Mouse (Mus musculus) 416B (cell line): ENCODE data around the gene Col17a1.
A peak's percentile ranks its signal among the peaks of the same experiment; 100 is the strongest.

Experiments used
- DNase-seq: peaks from one replicate; pipeline ENCODE4 v3.0.0; 2011; ENCODE audit warnings: low read depth

Col17a1 gene

DNA sequence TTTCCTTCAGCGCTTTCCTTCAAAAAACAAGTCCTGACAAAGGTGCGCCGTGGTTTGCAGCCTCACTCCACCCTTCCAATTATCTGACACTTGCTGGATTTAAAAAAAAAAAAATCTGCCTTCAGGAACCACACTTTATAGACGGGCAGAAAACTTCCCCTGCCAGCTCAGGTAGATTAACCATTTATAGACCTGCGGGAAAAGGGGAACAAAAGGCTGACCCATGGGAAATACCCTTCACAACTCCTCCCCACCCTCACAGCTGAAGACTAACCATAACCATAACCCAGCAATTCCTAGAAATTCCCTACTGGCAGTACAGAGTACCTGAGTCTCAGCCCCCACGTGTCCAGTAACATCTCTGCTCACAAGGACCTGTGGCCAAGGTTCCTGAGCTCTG lies at the start of gene Col17a1:
Col17a1 (minus strand) TSS at position 101 of the 400 bp plus-strand sequence.
- DNase-seq, result no peak

DNA sequence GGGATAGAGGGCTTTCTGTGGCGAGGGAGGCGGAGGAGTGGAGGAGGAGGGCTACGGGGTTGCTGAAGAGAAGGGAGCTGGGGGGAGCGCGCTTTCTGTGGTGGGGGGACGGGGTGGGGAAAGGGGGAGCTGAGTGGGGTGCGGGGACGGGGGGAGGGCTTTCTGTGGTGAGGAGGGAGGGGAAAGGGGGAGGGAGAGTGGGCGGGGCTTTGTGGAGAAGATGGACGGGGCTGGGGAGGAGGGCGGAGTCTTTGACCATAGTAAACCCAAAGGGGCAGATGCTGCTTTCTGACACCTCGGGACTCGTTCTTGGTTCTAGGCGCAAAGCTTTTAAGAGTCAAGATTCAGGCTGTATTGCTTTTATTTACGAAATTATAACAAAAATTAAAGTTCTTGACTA lies 40.0 kb upstream of the Col17a1 start:
- peak; percentile 84 for DNase-seq

DNA sequence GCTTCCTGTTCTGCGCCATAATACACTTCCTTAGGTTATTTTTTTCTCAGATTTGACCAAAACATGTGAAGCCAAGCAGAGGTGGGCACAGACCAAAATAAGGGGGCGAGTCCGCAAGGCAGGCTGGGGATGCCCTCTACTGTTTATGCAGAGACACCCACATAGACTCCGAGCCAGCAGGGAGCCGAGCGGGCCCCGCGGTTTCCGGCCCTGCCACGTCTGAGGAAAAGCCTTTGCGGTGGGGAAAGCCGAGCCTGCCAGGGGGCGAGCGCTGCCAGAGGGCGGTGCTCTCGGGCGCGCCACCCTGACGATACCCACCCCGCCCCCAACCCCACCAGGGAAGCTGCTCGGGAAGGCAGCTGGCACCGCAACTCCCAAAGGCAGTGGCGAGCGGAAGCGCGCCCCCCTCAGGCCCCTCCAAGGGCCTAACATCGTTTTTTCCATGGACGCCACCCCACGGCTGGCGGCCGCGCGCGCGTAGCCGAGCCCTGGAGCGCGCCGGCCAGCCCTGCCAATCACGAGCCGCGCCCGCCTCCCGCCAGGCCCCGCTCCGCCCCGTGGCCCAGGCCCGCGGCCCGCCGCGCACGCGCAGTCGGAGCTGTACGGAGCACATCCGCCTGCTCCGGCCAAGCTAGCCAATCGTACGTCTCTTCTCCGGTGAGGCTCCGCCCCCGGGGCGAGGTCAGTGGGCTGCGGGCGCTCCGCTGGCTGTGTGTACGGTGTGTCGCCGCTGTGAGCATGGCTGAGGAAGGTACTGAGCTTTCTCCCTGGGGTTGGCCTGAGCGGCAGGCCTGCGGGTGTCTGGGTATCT lies 39.4 kb upstream of the Col17a1 start, which contains the start of gene Sfr1:
Sfr1 (plus strand) TSS at position 612 of the 811 bp plus-strand sequence.
- peak; percentile 95 for DNase-seq

DNA sequence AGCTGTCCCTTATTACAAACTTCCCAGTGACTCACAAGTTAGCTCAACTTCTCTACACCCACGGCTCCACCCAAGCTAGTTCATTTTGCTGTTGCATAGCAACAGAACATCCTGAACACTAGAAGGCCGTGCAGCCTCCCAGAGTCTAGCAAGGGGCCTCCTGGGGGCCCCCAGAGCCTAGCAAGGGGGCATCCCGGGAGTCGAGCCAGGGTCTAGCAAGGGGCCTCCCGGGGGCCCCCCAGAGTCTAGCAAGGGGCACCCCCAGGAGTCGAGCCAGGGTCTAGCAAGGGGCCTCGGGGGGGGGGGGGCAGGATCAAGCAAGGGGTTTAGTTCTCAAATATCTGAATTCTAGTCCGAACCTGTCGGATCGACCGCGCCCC lies 38.8 kb upstream of the Col17a1 start:
- DNase-seq, result peak; percentile 92

DNA sequence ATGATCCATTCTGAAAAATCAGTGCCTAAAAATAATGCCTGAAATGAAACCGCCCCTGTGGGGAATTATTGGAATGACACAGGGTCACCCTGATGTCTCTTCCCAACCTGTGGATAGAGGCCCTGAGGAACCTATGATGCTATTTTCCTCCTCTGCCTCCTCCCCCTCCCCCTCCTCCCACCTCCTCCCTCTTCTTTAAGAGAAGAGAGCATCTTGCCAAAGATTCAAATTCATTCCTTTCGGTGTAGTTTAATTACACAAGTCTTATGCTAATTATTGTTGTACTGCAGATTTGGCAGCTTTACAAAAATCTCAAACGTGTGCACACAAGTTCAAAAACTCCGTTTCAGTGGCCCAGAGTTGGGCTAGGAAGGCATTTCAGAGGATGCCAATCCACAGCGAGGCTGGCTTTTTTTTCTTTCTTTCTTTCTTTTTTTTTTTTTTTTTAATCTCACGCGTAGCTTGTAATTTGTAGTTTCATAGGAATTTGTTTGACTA lies 33.8 kb upstream of the Col17a1 start:
- no peak for DNase-seq

DNA sequence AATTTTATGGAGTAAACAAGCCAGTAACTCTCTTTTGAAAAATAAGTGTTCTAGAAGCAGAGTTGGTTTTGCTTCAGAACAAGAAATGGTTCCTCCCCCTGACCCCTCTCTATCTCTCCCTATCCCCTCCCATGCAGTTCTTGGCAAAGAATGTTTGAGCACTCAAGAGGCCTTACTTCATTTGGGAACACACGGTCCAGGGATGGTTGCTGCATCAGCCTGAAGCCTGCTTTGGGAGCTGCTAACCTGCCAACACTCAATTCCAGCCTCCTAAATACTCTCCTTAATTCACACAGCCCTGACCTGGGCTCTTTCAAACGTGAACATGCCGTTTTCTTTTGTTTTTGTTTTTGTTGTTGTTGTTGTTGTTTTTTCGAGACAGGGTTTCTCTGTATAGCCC lies 33.0 kb upstream of the Col17a1 start:
- DNase-seq, result no peak

DNA sequence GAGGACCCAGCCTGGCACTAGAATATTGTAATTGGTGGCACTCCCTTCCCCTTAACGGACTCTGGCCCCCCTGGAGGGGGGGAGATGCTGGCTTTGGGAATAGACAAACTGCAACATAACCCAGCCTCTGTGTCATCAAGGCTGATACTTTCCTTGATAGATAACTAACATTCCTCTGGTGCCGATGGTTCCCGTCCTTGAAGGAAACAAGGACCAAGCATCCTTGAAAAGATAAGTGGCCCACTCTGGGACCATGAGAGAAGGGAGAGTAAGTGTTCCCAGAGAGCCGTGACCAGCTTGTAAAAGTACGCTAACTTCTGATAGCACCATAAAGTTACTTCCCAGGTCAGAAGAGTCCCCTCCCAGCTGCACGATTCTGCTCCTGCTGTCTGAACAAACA lies 30.6 kb upstream of the Col17a1 start:
- no peak for DNase-seq

DNA sequence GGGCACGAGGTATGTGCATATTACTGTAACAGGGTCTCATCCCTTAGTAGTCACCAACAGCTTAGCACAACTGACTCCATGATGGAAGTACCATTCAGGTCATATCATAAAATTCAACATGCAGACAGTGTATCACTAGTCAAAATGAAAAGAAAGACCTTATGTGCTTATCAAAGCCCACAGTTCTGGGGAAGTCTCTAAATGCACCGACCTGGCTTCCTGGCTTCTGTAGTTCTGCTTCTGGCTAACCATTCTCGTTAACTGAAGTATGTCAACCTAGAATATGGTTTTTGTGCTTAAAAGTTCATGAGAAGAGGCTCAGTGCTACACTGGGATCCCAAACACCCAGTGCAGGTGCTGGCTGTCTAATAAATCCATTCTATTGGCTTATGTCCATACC lies 27.3 kb upstream of the Col17a1 start:
- DNase-seq, result no peak

DNA sequence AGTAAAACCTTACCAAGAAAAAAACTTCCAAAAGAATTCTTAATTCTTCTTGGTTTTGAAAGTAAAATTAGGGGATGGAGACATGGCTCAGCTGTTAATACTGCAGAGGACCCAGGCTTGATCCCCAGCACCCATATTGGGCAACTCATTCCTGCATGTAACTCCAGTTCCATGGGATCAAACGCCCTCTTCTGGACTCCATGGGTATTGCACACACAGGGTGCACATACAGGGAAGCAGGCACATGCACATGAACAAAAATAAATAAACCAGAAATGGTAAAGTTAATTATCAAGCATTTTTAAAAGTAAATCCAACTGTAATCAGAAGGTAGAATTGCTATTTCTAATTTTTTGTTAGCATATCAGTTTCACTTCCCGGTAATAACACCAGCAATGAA lies 24.2 kb upstream of the Col17a1 start:
- no peak for DNase-seq

DNA sequence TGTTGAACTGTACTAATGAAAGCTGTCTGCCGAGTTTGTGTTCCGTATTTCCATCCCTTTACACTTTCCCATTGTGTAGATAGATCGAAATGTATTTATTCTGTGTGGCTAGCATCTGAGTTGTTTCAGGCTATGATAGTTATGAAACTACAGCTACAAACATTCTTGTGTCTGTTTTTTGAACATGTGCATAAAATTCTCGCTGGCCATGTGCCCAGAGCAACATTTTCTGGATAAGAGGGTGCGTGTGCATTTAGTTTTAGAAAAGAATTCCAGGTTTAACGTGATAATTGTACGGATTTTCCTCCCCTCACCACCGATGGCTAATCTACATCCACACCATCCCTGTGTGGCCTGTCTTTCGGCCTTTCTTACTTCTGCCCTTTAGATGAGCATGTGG lies 21.6 kb upstream of the Col17a1 start:
- no peak for DNase-seq

DNA sequence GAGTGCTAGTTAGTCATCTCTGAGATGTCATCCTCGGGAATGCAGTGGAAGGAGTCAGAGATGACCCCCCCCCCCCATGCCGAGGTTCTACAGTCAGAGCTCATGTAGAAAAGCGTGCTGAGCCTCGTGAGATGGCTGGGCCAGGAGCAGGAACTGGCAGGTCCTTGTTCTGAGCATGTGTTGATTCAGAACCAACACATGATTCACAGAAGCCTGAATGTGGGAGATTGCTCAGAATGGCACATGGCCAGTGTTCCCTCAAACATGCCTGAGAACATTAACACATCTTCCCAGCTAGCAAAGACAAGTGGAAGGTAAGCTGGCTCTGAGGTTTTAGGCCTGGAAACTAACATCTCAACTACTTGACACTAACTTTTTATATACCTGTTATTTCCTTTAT lies 18.5 kb upstream of the Col17a1 start:
- no peak for DNase-seq

DNA sequence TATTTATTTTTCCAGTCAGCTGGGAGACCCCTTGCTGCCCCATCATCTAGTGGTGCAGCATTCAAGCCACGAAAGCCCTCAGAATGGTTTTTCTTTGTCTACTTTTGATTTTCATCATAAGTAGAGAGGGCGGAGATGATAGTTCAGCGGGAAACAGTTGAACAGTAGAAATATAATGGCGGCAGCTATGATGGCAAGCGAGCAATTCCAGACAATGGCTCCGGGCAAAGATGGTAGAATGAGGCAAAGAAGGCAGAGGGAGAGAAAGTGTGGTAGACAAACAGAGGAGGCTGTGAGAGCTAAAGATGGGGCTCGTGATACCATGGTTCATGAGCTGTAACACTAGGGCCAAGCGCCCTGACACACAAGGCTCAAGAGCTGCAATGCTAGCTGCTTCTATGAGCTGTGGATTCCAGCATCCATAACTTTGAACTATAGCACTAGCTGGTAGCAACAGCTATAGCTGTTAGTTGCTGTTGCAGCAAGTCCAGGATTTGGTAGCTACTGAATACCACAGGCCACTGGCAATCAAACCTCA lies 13.9 kb upstream of the Col17a1 start:
- no peak for DNase-seq

DNA sequence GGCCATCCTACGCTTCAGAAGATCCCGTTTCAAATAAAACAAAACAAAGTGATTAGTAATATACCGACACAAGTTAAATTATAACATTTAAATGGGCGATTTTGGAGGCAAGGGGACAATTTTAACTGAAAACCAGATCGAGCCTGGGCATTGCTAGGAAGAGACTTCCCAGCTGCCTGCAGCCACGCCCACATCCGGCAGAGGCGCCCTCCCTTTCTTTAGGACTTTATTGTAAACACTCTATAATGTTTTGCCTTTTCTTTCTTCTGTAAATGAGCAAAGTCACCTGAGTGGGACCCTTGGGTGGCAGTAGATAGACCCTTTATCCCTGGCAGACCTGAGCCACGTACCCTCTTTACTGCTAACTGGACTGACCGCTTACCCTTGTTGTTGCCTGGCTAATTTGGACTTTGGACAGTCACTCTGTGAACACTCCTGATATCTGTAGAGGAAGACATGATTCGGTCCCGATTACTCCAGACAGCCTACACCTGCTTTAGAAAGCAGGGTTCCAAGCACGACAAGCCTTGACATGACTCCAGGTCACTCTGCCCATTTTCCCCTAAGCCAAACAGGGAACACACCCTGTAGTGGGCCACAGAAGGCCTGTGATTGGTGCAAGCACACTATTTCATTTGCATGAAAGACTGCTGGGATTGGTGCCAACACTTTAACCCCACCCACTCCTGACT lies 13.3 kb upstream of the Col17a1 start:
- peak; percentile 58 for DNase-seq

DNA sequence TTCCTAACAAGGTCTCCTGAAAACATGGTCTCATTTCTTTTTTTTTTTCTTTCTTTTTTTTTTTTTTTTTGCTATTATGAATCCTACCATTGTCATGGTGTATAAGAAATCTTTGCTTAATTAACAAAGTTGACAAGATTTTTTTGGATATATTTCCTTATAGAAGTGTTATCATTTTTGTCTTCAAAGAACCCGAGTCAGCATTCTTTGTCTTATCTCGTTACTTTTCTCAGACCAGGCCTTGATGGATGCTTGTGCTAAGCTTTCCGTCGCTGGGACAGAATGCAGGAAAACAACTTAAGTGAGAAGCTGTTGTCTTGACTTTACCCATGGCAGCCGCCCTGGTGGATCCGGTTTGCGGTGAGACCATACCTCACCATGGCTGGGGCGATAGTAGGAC lies 8.6 kb upstream of the Col17a1 start:
- no peak for DNase-seq

DNA sequence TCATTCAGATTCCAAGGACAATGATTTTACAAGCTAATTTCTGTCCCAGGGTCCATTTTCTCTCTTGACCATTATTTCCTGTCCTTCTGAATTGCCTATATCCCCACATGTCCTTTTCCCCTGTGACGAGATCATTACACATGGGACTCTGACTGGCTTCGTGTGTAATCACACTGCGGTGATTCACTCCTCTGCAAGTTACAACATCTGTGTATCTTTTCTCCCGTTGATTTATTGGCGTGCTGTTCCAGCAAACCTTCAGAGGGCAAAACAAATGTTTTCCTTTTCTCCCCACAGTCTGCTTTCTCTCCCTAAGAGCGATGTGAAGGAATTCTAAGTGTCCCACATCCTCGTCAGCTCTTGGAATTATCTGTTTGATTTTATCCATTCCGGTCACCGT lies 7.8 kb upstream of the Col17a1 start:
- DNase-seq, result peak; percentile 42

DNA sequence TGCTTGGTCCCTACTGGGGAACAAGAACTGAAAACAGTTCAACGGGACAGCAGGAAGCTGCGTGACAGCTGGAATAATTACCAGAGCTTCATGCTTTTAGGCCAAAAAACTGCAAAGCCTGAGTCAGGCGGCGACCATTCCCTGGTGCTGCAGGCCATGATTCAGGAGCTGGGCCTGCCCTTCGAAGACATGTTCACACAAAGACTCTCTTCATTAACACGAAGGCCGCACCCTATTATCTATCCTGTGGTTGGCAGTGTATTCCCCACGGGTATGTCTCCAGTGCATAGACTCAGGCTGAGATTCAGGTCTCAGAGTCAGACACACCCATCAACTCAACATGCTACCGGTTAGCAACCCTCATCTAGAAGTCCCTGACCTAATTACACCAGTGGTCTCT lies 6.4 kb upstream of the Col17a1 start:
- no peak for DNase-seq

DNA sequence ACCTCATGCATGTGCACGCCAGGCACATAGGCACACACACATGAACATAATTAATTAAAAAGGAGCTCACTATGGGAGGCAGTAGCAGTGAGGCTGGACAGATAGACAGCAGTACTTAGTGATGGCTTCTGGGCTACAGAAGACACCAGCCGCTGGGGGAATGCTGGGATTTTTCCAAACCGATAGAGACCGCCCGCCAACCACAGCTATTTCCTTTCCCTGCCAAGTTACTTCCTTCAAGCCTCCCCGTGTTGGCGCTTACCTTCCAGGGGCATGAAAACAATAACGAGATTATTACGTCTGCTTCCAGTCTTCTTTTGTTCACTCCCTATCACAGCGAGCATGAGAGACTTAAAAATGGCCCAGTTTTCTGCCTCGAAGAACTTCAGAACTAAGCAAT lies 5.2 kb upstream of the Col17a1 start:
- peak; percentile 80 for DNase-seq

DNA sequence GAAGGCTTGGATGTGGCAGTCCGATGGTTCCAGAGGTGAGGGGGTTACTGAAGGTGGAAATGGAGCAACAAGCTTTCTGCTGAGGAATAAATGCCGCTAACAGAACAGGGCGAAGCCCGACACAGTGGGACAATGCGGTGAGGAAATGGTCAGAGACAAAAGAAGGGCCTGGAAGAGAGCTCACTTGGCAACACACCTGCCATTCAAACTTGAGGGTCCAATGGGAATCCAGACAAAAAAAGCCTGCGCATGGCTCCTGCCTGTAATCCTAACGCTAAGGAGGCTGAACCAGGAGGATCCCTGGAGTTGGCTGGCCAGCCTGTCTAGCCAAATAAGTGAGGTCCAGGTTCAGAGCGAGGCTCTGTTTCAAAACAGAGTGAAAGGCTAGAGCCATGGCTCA lies 4.5 kb upstream of the Col17a1 start:
- peak; percentile 12 for DNase-seq

DNA sequence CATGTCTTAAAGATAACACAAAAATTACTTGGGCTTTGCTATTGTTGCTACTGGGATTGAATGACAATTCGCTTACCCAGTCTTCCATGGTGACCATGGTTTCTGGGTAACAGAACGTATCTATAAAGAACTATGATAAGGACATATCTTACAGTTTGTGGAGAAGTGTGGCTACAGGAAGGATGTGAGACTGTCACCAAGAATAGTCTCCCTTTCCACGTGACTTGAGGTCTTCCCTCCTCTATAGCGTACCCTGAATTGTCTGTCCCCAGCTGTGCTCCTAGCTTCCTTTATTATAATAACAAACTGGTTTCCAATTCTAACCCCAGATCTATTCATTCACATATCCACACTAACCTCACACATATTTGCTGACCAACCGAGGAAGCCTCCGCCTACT lies 3.8 kb upstream of the Col17a1 start:
- peak; percentile 80 for DNase-seq

DNA sequence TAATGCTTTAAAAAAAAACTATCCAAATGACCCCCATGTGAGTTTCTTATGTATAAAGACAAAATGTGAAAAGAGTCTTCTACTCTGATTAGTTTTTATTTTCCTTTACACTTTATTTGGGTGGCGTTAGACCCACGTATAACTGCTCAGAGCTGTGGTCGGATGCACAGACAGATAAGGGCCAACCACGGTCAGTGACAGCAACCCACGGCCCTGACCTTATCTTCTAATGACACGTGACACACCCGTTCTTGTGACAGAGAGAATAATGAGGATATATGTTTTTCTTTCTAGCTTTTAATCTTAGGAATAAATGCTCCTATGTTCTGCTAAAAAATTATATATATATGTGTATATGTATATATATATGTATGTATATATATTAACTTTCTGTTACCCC lies 2.3 kb downstream of the Col17a1 start:
- peak; percentile 69 for DNase-seq

DNA sequence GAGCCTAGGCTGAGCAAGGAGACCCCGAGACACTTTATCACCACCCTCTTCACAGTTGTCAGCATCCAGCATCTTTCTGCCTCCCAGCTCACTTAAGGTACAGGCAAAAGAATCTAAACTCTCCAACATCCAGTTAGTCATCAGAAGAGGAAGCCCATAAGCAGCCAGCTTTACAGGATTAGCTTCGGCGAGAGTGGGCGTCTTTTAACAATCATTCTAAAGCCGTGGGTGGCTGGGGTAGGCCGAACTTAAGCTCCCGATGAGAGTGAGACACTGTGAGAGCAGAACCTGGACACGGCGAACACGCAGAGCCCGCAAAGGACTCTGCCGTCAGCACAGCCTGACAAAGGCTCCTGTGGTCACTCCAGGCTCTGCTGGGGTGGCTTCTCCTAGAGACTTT lies 13.2 kb downstream of the Col17a1 start:
- no peak for DNase-seq

DNA sequence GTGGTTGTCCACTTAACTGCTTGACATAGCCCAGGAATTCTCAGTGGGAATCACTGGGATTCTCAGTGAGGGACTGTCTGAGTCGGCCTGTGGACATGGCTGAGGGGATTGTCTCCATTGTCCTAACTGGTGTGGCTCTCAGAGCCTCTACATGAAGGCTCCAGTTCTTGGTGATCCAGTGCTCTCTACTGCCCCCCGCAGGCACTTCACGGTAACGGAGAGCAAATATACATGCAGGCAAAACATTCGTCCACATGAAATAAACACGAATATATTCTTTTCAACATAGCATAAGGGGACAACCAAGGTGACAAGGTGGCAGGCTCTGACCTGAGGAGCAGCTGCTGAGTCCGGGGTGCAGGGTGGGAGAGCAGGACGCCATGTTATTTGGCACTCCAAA lies 17.5 kb downstream of the Col17a1 start:
- DNase-seq, result peak; percentile 68

DNA sequence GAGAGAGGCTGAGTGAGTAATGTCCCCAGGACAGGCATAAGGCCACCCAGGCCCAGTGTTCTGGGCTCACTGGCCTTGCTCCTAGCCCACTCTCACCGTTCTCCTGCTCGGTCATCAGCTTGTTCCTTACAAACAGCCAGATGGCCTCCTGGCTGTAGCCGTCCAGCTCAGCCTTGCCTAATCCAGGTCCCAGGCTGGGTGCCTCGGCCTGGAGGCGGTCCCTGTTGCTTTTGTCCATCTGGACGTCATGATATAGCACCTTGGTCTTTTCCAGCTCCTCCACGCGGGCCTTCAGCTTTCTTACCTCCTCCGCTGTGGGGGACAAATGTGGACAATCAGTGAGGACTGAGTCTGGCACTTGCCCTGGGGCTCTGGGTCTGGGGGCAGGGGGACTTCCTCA lies 23.5 kb downstream of the Col17a1 start:
- DNase-seq, result no peak
